Mouse (Mus musculus): ENCODE data around the gene Edaradd. TPM values are rescaled to one million over a fixed set of nuclear protein-coding genes. Genes with fewer than 3 reads are reported as not detected.

Gene Edaradd
- total and polyA plus RNA-seq, 3 experiments = 0.04 TPM; not detected in 2

- no peak for TF ChIP-seq MEF2A (IDR thresholded peaks at IDR 0.05; ENCODE audit: extremely low read depth, insufficient replicate concordance, low read depth, low read length, poor library complexity, severe bottlenecking)
- TF ChIP-seq E2F4 (IDR thresholded peaks at IDR 0.05; ENCODE audit: borderline replicate concordance, low read depth, low read length) = no peak
- peak in 1 of 2 experiments; percentile 23; a peak in 1 of 4 replicates for TF ChIP-seq EP300 (IDR thresholded peaks at IDR 0.05; ENCODE audit: low read depth in 1 of 2, low read length in 2 of 2)
- TF ChIP-seq TAL1 (IDR thresholded peaks at IDR 0.05; ENCODE audit: low read length) = no peak
These were observed 59.1 kb downstream of the Edaradd start (continued) for GRCm38 (mm10) chr13:12460881-12461729.

- H3K9me3 ChIP-seq (replicated peaks; ENCODE audit: insufficient read depth, low read length) = no peaks in the 10 kb centered on the region
- H3K4me1 ChIP-seq (ENCODE audit: control insufficient read depth in 1 of 2, insufficient read depth in 2 of 2, low read length in 2 of 2) = peaks cover 3 to 12% of the 10 kb centered on the region in 2 experiments; a peak in 2 of 4 replicates
- H3K79me2 ChIP-seq (ENCODE audit: control insufficient read depth, insufficient read depth, low read length, poor library complexity) = peaks cover 7% of the 10 kb centered on the region
- peak overlapping the region; percentile 93 for H3K27ac ChIP-seq (ENCODE audit: control insufficient read depth, low read depth, low read length)
- H3K27me3 ChIP-seq (ENCODE audit: control insufficient read depth in 1 of 2, insufficient read depth in 2 of 2, low read length in 2 of 2) = no peaks in the 10 kb centered on the region
- H3K4me3 ChIP-seq (ENCODE audit: control insufficient read depth in 1 of 2, insufficient read depth in 1 of 2, low read depth in 2 of 2, low read length in 2 of 2) = peak overlapping the region; percentile 81 to 85
- peaks cover 2 to 15% of the 10 kb centered on the region in 2 experiments; a peak in 3 of 4 replicates for H3K36me3 ChIP-seq (ENCODE audit: control insufficient read depth in 1 of 2, insufficient read depth in 2 of 2, low read length in 2 of 2)
- H3K9ac ChIP-seq (ENCODE audit: control insufficient read depth, low read depth, low read length, poor library complexity, severe bottlenecking) = peak overlapping the region; percentile 86
- peak; percentile 88 for DNase-seq (ENCODE audit: low read depth, low spot score)
- peak; percentile 49 for TF ChIP-seq GATA1 (IDR thresholded peaks at IDR 0.05; ENCODE audit: low read depth, low read length)
- no peak for TF ChIP-seq MAFK (IDR thresholded peaks at IDR 0.05; ENCODE audit: borderline replicate concordance, low read depth, low read length)
- no peak for TF ChIP-seq SMC3 (IDR thresholded peaks at IDR 0.05; ENCODE audit: low read depth, low read length)
- TF ChIP-seq ELF1 (IDR thresholded peaks at IDR 0.05; ENCODE audit: low read depth, low read length) = 0 out of 2 replicates have a peak, but pooled peaks have one; percentile 35
- TF ChIP-seq RAD21 (IDR thresholded peaks at IDR 0.05; ENCODE audit: low read depth, low read length) = peak; percentile 21
- no peak for TF ChIP-seq POLR2AphosphoS5 (IDR thresholded peaks at IDR 0.05; ENCODE audit: borderline replicate concordance, low read depth, low read length)
- TF ChIP-seq POLR2A (IDR thresholded peaks at IDR 0.05; ENCODE audit: control insufficient read depth in 1 of 2, insufficient read depth in 1 of 2, low read depth in 1 of 2, low read length in 2 of 2, poor library complexity in 1 of 2) = no peak
- TF ChIP-seq MXI1 (IDR thresholded peaks at IDR 0.05; ENCODE audit: low read depth, low read length) = peak; percentile 35; the same call in 1 of the 2 replicates
- no peak for TF ChIP-seq ZMIZ1 (IDR thresholded peaks at IDR 0.05; ENCODE audit: low read depth, low read length)
- TF ChIP-seq CHD2 (IDR thresholded peaks at IDR 0.05; ENCODE audit: low read length) = no peak
- TF ChIP-seq MEF2A (IDR thresholded peaks at IDR 0.05; ENCODE audit: extremely low read depth, insufficient replicate concordance, low read depth, low read length, poor library complexity, severe bottlenecking) = no peak
- TF ChIP-seq MYB (IDR thresholded peaks at IDR 0.05; ENCODE audit: low read depth, low read length) = no peak
- TF ChIP-seq NRF1 (IDR thresholded peaks at IDR 0.05; ENCODE audit: insufficient read depth, low read depth, low read length, poor library complexity, severe bottlenecking) = no peak
- TF ChIP-seq TCF12 (IDR thresholded peaks at IDR 0.05; ENCODE audit: low read depth, low read length) = peak; percentile 50; the same call in 1 of the 2 replicates
- TF ChIP-seq ETS1 (IDR thresholded peaks at IDR 0.05; ENCODE audit: low read depth, low read length) = peak; percentile 86
- TF ChIP-seq ZC3H11A (IDR thresholded peaks at IDR 0.05; ENCODE audit: low read depth, low read length) = no peak
- TF ChIP-seq RCOR1 (IDR thresholded peaks at IDR 0.05; ENCODE audit: low read depth, low read length) = no peak
- TF ChIP-seq E2F4 (IDR thresholded peaks at IDR 0.05; ENCODE audit: borderline replicate concordance, low read depth, low read length) = no peak
- TF ChIP-seq ZNF384 (IDR thresholded peaks at IDR 0.05; ENCODE audit: low read depth, low read length) = no peak
- peak; percentile 43; the same call in 1 of the 2 replicates for TF ChIP-seq NELFE (IDR thresholded peaks at IDR 0.05; ENCODE audit: low read depth, low read length)
- TF ChIP-seq MAZ (IDR thresholded peaks at IDR 0.05; ENCODE audit: low read depth, low read length) = peak; percentile 65; the same call in 1 of the 2 replicates
- no peak for TF ChIP-seq USF1 (IDR thresholded peaks at IDR 0.05; ENCODE audit: low read depth, low read length)
- no peak for TF ChIP-seq GABPA (IDR thresholded peaks at IDR 0.05; ENCODE audit: low read depth, low read length)
- no peak for TF ChIP-seq TAL1 (IDR thresholded peaks at IDR 0.05; ENCODE audit: low read length)
- 0 out of 2 replicates have a peak, but pooled peaks have one; percentile 16 for TF ChIP-seq POLR2AphosphoS2 (IDR thresholded peaks at IDR 0.05; ENCODE audit: low read length)
- no peak for TF ChIP-seq CHD1 (IDR thresholded peaks at IDR 0.05; ENCODE audit: low read depth, low read length)
- TF ChIP-seq UBTF (IDR thresholded peaks at IDR 0.05; ENCODE audit: borderline replicate concordance, insufficient read depth, low read depth, low read length) = no peak
- TF ChIP-seq TBP (IDR thresholded peaks at IDR 0.05; ENCODE audit: low read depth, low read length) = peak; percentile 31; the same call in 1 of the 2 replicates
- TF ChIP-seq ZKSCAN1 (IDR thresholded peaks at IDR 0.05; ENCODE audit: low read depth, low read length) = no peak
- TF ChIP-seq USF2 (IDR thresholded peaks at IDR 0.05; ENCODE audit: borderline replicate concordance in 1 of 2, insufficient read depth in 1 of 2, low read depth in 1 of 2, low read length in 2 of 2) = no peak
These were observed 59.8 kb downstream of the Edaradd start for GRCm38 (mm10) chr13:12460443-12460842.

Measured in MEL (cell line).